Mouse (Mus musculus) urinary bladder, postnatal 25 days (tissue): ENCODE results near the gene Slc25a11.
A peak's percentile ranks its signal among the peaks of the same experiment; 100 is the strongest.

Source experiments
- DNase-seq: peaks from one replicate; pipeline ENCODE4 v3.0.0; 2022; ENCODE audit warnings: low spot score

Slc25a11 gene

GRCm38 (mm10) chr11:70650322-70651175 is 3.3 kb upstream of the Slc25a11 start:
- no peak for DNase-seq

- DNase-seq: no peak
These were observed 2.0 kb upstream of the Slc25a11 start for GRCm38 (mm10) chr11:70649185-70649734.

GRCm38 (mm10) chr11:70648512-70648911 is 1.2 kb upstream of the Slc25a11 start:
- no peak for DNase-seq

GRCm38 (mm10) chr11:70647716-70648420 is 589 bp upstream of the Slc25a11 start:
- DNase-seq: peak; percentile 43

- DNase-seq: no peak
These were observed 1.1 kb downstream of the Slc25a11 start for GRCm38 (mm10) chr11:70646259-70646555.

- DNase-seq: no peak
These were observed 1.6 kb downstream of the Slc25a11 start for GRCm38 (mm10) chr11:70645461-70646258.

- DNase-seq: no peak
These were observed 2.6 kb downstream of the Slc25a11 start for GRCm38 (mm10) chr11:70644564-70645103.

GRCm38 (mm10) chr11:70643051-70643450 is 4.2 kb downstream of the Slc25a11 start:
- DNase-seq: no peak

- DNase-seq: no peak
These were observed 6.0 kb downstream of the Slc25a11 start for GRCm38 (mm10) chr11:70641241-70641640.

- DNase-seq: no peak
These were observed 7.3 kb downstream of the Slc25a11 start for GRCm38 (mm10) chr11:70639976-70640375.

- DNase-seq: no peak
These were observed 8.5 kb downstream of the Slc25a11 start, which contains the start of gene Gp1ba for GRCm38 (mm10) chr11:70638714-70639278. Gene Gp1ba, plus strand, starts transcription at chr11:70639122.

GRCm38 (mm10) chr11:70638293-70638692 is 9.0 kb downstream of the Slc25a11 start:
- no peak for DNase-seq

GRCm38 (mm10) chr11:70637764-70638163 is 9.5 kb downstream of the Slc25a11 start:
- DNase-seq: no peak

- DNase-seq: no peak
These were observed 11.7 kb downstream of the Slc25a11 start for GRCm38 (mm10) chr11:70635601-70636000.

- no peak for DNase-seq
These were observed 17.1 kb downstream of the Slc25a11 start for GRCm38 (mm10) chr11:70630129-70630528.

- no peak for DNase-seq
These were observed 17.7 kb downstream of the Slc25a11 start for GRCm38 (mm10) chr11:70629557-70629956.

- DNase-seq: no peak
These were observed 18.8 kb downstream of the Slc25a11 start for GRCm38 (mm10) chr11:70628431-70628830.

GRCm38 (mm10) chr11:70626877-70627276 is 20.4 kb downstream of the Slc25a11 start:
- DNase-seq: no peak

GRCm38 (mm10) chr11:70625473-70625872 is 21.8 kb downstream of the Slc25a11 start:
- DNase-seq: no peak

- DNase-seq: no peak
These were observed 24.1 kb downstream of the Slc25a11 start for GRCm38 (mm10) chr11:70623053-70623742.
